Mouse (Mus musculus): ENCODE measurements around the gene Rbfox1. TPM values are rescaled to one million over a fixed set of nuclear protein-coding genes. Genes with fewer than 3 reads are reported as not detected.
A peak's percentile ranks its signal among the peaks of the same experiment; 100 is the strongest.

Gene Rbfox1
- polyA plus RNA-seq, 1 experiment from 2014 or later, result 14.6 TPM

DNA sequence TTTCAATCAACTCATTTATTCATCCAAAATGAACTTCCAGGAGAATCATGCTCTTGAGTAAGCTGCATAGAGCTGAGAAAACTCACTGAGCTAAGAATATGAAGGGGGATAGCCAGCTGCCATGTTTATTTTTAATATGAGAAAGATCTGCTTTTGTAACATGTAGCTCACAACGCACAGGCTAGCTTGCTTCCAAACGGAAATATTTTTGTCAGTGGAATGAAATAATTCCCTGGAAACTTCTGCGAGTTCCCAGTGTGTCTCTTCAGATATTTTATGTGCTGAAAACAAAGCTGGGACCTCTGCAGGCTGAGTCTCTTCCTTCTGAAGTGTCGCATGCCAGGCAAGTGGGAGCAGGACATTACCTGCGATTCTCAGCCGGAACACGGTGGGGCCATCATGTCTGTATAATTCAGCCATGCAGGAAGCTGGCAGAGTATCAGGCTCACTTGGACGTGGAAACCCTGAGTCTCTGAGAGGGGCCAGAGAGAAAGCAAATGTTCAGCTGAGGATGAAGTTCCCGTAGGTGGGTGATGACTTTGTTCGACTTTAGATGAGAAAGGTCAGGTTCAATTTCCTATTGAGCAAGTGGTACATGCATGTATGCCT is 190.4 kb downstream of the Rbfox1 start:
- H3K4me3 ChIP-seq, result no peak overlapping the region
- H3K27me3 ChIP-seq (ENCODE audit: insufficient read depth, poor library complexity, severe bottlenecking), result no peaks in the 10 kb centered on the region
- no peak for DNase-seq (ENCODE audit: low spot score)
- H3K27ac ChIP-seq, result no peak overlapping the region
- H3K9me3 ChIP-seq, result no peaks in the 10 kb centered on the region
- H3K36me3 ChIP-seq, result no peaks in the 10 kb centered on the region
- no peaks in the 10 kb centered on the region for H3K4me1 ChIP-seq (replicated peaks)
- 86% methylated on average over 10 of the region's 10 CpGs for WGBS

- H3K27me3 ChIP-seq (ENCODE audit: insufficient read depth, poor library complexity, severe bottlenecking), result no peaks in the 10 kb centered on the region
- no peak overlapping the region for H3K4me3 ChIP-seq
- H3K4me1 ChIP-seq (replicated peaks), result no peaks in the 10 kb centered on the region
- H3K9me3 ChIP-seq, result no peaks in the 10 kb centered on the region
- H3K36me3 ChIP-seq, result no peaks in the 10 kb centered on the region
- DNase-seq (ENCODE audit: low spot score), result no peak
- WGBS, result 79% methylated on average over 4 of the region's 4 CpGs
- H3K27ac ChIP-seq, result no peak overlapping the region
These were observed 193.9 kb downstream of the Rbfox1 start for GRCm38 (mm10) chr16:6079017-6079416.

GRCm38 (mm10) chr16:6084701-6085365 is 199.7 kb downstream of the Rbfox1 start:
- Histone ChIP-seq H3K27me3 (ENCODE audit: insufficient read depth, poor library complexity, severe bottlenecking) (no peaks in the 10 kb centered on the region), H3K4me1 (replicated peaks) (peaks cover 8% of the 10 kb centered on the region; the same call in 1 of the 2 replicates), H3K9me3 (no peaks in the 10 kb centered on the region), H3K27ac (no peak overlapping the region), H3K36me3 (no peaks in the 10 kb centered on the region), H3K4me3 (no peak overlapping the region)
- 80% methylated on average over 7 of the region's 7 CpGs for WGBS
- DNase-seq (ENCODE audit: low spot score), result no peak

DNA sequence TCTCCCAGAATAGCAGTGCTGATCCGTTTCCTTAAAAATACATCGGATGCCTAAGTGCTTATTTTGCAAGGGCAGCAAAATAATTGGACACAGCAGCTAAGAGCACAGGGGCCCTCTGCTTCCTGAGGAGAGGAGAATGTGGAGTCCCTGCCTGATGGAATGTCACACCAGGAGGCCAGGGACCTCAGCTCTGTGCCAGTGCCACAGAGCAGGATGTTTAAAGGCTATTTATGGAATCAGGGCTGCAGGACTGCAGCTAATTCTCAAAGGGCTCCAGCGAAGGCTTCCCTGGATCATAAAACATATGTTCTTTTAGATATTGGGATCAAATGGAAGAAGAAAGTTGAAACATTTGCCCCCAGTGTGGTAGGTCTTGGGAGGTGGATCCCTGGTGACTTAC is 201.0 kb downstream of the Rbfox1 start:
- no peaks in the 10 kb centered on the region for H3K9me3 ChIP-seq
- peak; percentile 6 for DNase-seq (ENCODE audit: low spot score)
- H3K27ac ChIP-seq, result no peak overlapping the region
- no peaks in the 10 kb centered on the region for H3K36me3 ChIP-seq
- H3K4me1 ChIP-seq (replicated peaks), result peaks cover 8% of the 10 kb centered on the region; the same call in 1 of the 2 replicates
- no peak overlapping the region for H3K4me3 ChIP-seq
- WGBS, result 66% methylated on average over 3 of the region's 3 CpGs
- H3K27me3 ChIP-seq (ENCODE audit: insufficient read depth, poor library complexity, severe bottlenecking), result no peaks in the 10 kb centered on the region

DNA sequence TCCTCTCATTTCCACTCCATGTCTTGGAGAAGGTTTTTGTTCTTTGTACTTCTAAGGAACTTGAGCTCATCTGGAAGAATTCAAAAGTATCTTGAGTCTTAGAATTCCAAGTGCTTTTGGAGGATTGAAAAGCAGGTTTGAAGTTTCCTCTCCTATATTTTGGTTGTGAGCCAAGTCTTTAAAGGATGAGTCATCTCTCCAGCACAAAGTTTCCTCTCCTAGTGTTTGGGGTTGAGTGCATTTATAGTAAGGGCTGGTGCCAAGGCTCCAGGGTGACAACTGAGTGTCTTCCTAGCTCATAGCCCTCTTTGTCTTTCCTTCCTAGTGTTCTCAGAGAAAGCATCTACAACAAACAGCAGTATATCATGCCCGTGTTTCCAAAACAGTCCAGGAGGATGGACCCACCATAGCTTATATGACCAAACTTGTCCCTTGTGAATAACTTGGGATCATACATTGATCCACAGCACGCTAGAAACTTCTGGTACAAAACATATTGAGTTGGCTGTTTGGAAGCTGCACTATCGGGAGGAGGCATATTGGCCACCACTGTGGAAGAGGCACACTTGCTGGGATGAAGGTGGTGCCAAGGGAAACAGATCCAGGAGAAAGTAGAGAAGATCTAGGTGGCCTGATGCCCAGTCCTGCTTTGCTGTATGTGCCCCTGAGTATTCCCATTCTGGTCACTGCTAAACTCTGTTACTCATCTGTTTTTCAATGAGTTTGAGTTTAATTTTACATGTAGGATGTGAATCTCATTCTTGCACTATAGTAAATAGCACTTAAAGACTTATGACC is 206.4 kb downstream of the Rbfox1 start:
- 92% methylated on average over 3 of the region's 3 CpGs for WGBS
- no peaks in the 10 kb centered on the region for H3K9me3 ChIP-seq
- H3K36me3 ChIP-seq, result no peaks in the 10 kb centered on the region
- H3K4me1 ChIP-seq (replicated peaks), result 0 out of 2 replicates have a peak, but pooled peaks cover 4% of the 10 kb centered on the region
- no peak overlapping the region for H3K4me3 ChIP-seq
- DNase-seq (ENCODE audit: low spot score), result no peak
- H3K27ac ChIP-seq, result no peak overlapping the region
- H3K27me3 ChIP-seq (ENCODE audit: insufficient read depth, poor library complexity, severe bottlenecking), result peaks cover 16% of the 10 kb centered on the region; the same call in 1 of the 2 replicates

DNA sequence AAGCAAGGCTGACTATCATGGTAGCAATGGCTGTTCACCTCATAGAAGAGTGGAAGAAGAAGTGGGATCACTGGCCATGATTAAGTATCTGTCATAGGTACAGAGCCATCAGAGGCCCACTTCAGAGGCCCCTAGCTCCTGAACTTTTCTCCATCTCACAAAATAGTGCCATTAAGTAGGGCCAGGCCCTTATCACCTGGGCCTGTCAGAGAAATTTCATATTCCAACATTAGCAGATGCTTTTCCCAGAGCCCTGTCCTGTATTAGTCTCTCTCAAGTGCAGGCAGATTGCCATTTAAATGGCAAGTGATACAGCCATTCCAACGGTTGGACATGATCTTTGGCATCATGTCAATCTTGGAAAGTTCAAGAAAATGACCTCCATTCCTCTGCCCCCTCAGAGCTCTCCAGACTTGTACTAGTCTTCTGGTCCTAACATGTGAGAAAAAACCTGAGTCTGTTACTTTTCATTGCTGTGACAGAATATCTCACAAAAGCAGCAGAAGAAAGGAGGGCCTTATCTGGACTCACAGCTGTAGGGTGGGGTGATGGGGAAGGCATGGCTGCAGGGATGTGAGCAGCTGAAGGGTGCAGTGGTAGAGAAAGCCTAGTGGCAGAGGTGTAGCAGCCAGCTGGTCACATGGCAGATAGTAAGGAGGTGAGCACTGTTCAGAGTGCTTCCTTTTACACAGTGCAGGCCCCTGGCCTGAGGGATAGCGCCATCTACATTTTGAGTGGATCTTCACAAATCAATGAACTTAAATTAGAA is 210.6 kb downstream of the Rbfox1 start:
- Histone ChIP-seq H3K36me3 (no peaks in the 10 kb centered on the region), H3K4me1 (replicated peaks) (peaks cover 20% of the 10 kb centered on the region), H3K4me3 (no peak overlapping the region), H3K9me3 (no peaks in the 10 kb centered on the region), H3K27ac (no peak overlapping the region), H3K27me3 (ENCODE audit: insufficient read depth, poor library complexity, severe bottlenecking) (peaks cover 34% of the 10 kb centered on the region)
- 85% methylated on average over 2 of the region's 2 CpGs for WGBS
- no peak for DNase-seq (ENCODE audit: low spot score)

DNA sequence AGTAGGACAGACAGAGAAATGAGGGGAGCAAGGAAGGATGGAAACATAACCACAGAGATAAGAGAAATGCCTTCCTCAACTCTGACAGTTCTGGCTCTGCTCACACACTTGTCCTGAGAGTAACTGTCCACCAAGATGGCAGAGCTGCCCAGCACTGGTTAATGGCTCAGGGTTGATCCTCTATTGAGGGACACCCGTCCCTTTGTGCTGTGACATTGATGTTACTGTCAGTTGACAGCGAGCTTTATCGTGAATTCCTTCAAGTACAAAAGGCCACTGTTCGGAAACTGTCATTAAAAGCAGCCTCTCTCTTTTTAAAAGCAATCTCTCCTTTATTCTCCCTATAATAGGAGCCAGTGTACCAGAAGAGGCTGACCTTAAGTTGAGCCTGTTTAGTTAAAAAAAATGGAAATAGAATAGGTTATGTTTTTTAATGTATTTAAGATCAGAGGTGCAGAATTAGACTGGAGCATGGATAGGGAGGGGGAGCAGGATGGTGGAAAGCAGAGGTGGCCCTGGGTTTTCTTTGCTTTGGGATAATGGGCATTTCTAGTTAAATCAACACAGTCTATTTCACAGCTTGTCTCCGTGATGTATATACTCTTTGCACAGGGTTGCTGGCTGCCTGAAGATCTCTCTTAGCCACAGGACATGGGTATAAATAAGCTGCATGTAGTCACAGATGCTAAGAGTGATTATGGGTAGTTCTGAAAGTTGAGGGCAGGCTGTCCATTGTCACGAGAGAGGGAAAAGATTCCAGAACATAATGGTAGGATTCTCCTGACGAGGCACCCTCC is 212.3 kb downstream of the Rbfox1 start:
- Histone ChIP-seq H3K9me3 (no peaks in the 10 kb centered on the region), H3K4me1 (replicated peaks) (peaks cover 20% of the 10 kb centered on the region), H3K27me3 (ENCODE audit: insufficient read depth, poor library complexity, severe bottlenecking) (peaks cover 34% of the 10 kb centered on the region), H3K36me3 (no peaks in the 10 kb centered on the region), H3K27ac (no peak overlapping the region), H3K4me3 (no peak overlapping the region)
- 36% methylated on average over 7 of the region's 7 CpGs for WGBS
- peak; percentile 5 for DNase-seq (ENCODE audit: low spot score)

DNA sequence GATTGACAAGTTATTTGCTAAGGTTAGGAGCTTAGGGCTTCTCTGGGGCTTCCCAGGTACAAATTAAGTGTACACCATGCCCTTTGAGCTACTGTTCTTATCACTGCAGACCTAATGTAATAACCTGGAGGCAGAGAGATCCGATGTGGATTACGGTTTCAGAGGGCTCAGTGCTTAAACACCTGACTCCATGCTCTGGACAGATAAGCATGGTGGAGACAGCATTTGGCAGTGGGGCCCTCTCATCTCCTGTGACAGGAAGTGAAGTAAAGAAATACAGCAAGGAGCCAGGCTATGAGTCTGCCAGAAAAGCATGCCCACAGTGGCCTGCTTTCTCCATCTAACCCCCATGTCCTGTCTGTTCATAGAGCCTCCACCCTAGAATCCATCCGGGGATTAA is 213.0 kb downstream of the Rbfox1 start:
- H3K9me3 ChIP-seq, result no peaks in the 10 kb centered on the region
- no peaks in the 10 kb centered on the region for H3K36me3 ChIP-seq
- 90% methylated on average over 3 of the region's 3 CpGs for WGBS
- H3K4me3 ChIP-seq, result no peak overlapping the region
- peaks cover 20% of the 10 kb centered on the region for H3K4me1 ChIP-seq (replicated peaks)
- H3K27me3 ChIP-seq (ENCODE audit: insufficient read depth, poor library complexity, severe bottlenecking), result peaks cover 34% of the 10 kb centered on the region
- no peak overlapping the region for H3K27ac ChIP-seq
- DNase-seq (ENCODE audit: low spot score), result no peak

GRCm38 (mm10) chr16:6099598-6099997 is 214.4 kb downstream of the Rbfox1 start:
- H3K9me3 ChIP-seq, result no peaks in the 10 kb centered on the region
- H3K4me1 ChIP-seq (replicated peaks), result peaks cover 20% of the 10 kb centered on the region
- no peak overlapping the region for H3K4me3 ChIP-seq
- WGBS, result 60% methylated on average over 2 of the region's 2 CpGs
- DNase-seq (ENCODE audit: low spot score), result no peak
- no peaks in the 10 kb centered on the region for H3K36me3 ChIP-seq
- H3K27me3 ChIP-seq (ENCODE audit: insufficient read depth, poor library complexity, severe bottlenecking), result peaks cover 34% of the 10 kb centered on the region
- H3K27ac ChIP-seq, result no peak overlapping the region

GRCm38 (mm10) chr16:6100421-6100877 is 215.3 kb downstream of the Rbfox1 start:
- Histone ChIP-seq H3K27ac (no peak overlapping the region), H3K4me3 (no peak overlapping the region), H3K36me3 (no peaks in the 10 kb centered on the region), H3K4me1 (replicated peaks) (peaks cover 20% of the 10 kb centered on the region), H3K9me3 (no peaks in the 10 kb centered on the region), H3K27me3 (ENCODE audit: insufficient read depth, poor library complexity, severe bottlenecking) (peaks cover 27% of the 10 kb centered on the region)
- DNase-seq (ENCODE audit: low spot score), result no peak
- 83% methylated on average over 5 of the region's 5 CpGs for WGBS

DNA sequence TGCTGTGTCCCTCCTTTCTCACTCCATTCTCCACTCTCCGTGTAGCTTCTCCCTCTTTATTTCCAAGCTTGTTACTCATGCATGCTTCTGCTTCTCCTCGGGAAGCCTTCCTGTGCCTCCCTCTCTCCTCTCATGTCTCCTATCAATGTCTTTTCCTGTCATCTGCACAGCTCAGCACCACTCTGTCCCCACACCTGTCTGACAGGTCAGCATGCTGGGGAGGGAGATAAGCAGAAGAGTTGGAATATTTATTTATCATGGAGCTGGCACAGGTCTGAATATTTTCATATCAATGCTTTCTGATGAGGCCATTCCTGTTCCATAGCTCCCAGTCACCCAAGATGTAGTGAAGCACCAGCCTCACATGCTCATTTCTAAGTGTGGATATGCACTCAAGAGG is 218.6 kb downstream of the Rbfox1 start:
- H3K9me3 ChIP-seq, result no peaks in the 10 kb centered on the region
- H3K4me1 ChIP-seq (replicated peaks), result 0 out of 2 replicates have a peak, but pooled peaks cover 2% of the 10 kb centered on the region
- no peak overlapping the region for H3K4me3 ChIP-seq
- H3K27ac ChIP-seq, result no peak overlapping the region
- H3K36me3 ChIP-seq, result no peaks in the 10 kb centered on the region
- peaks cover 11% of the 10 kb centered on the region for H3K27me3 ChIP-seq (ENCODE audit: insufficient read depth, poor library complexity, severe bottlenecking)
- DNase-seq (ENCODE audit: low spot score), result no peak
- WGBS, result 85% methylated on average over 2 of the region's 2 CpGs

DNA sequence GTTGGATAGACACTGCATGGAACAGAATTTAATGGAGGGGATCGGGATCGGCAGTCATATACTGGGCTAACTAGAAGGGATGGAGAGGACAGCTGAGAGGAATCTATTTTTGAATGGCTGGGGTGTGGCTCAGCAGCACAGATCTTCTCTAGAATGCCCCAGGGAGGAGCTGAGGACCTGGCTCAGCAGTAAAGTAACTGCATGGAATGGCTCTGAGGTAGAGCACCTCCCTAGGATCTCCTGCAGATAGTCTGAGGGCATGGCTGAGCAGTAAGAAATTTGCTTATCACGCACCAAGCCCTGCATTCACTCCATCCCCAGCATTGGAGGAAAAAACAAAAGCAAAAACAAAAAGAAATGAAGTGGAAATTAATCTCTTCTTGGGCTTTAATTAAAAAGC is 225.0 kb downstream of the Rbfox1 start:
- WGBS, result 94% methylated on average over 3 of the region's 3 CpGs
- no peaks in the 10 kb centered on the region for H3K27me3 ChIP-seq (ENCODE audit: insufficient read depth, poor library complexity, severe bottlenecking)
- no peaks in the 10 kb centered on the region for H3K4me1 ChIP-seq (replicated peaks)
- no peaks in the 10 kb centered on the region for H3K9me3 ChIP-seq
- no peak overlapping the region for H3K27ac ChIP-seq
- no peak overlapping the region for H3K4me3 ChIP-seq
- no peak for DNase-seq (ENCODE audit: low spot score)
- no peaks in the 10 kb centered on the region for H3K36me3 ChIP-seq

All from hindbrain, embryonic 10.5 days (tissue).